Mouse (Mus musculus) gastrocnemius, postnatal 10 days (tissue): ENCODE measurements around the gene Trio. TPM values are rescaled to one million over a fixed set of nuclear protein-coding genes. Genes with fewer than 3 reads are reported as not detected.

ENCODE experiments used
- DNase-seq: peaks from one replicate; pipeline ENCODE4 v3.0.0; 2021; ENCODE audit warnings: mixed read lengths
- total RNA-seq, 2 experiments: library from RNA; stranded (reverse); gene quantifications; 2 replicates each; pipeline ENCODE4 v1.2.3; 2021

Trio gene
- total RNA-seq, 2 experiments from 2014 or later: 56.2 to 79.7 TPM

- DNase-seq: no peak
Observed at GRCm38 (mm10) chr15:27710698-27711097, 314.9 kb downstream of the Trio start.

- no peak for DNase-seq
Observed at GRCm38 (mm10) chr15:27708968-27709612, 316.6 kb downstream of the Trio start.

- DNase-seq: no peak
Observed at GRCm38 (mm10) chr15:27708499-27708898, 317.1 kb downstream of the Trio start.

- DNase-seq: no peak
Observed at GRCm38 (mm10) chr15:27702972-27703313, 322.7 kb downstream of the Trio start.

GRCm38 (mm10) chr15:27702031-27702971, 323.3 kb downstream of the Trio start:
- no peak for DNase-seq

GRCm38 (mm10) chr15:27697632-27698031, 328.0 kb downstream of the Trio start:
- DNase-seq: no peak

GRCm38 (mm10) chr15:27693235-27693634, 332.4 kb downstream of the Trio start:
- no peak for DNase-seq

GRCm38 (mm10) chr15:27692161-27692560, 333.5 kb downstream of the Trio start:
- DNase-seq: no peak

GRCm38 (mm10) chr15:27691213-27691612, 334.4 kb downstream of the Trio start:
- DNase-seq: no peak

GRCm38 (mm10) chr15:27688041-27688651, 337.5 kb downstream of the Trio start:
- no peak for DNase-seq

- DNase-seq: no peak
Observed at GRCm38 (mm10) chr15:27684813-27685212, 340.8 kb downstream of the Trio start.

GRCm38 (mm10) chr15:27683206-27683605, 342.4 kb downstream of the Trio start:
- no peak for DNase-seq

GRCm38 (mm10) chr15:27682619-27683018, 343.0 kb downstream of the Trio start:
- no peak for DNase-seq

GRCm38 (mm10) chr15:27681419-27682187, 344.0 kb downstream of the Trio start, which contains the start of gene Otulinl:
Gene Otulinl (minus strand): TSS chr15:27681579.
- DNase-seq: peak; percentile 91

GRCm38 (mm10) chr15:27680997-27681396, 344.7 kb downstream of the Trio start:
- DNase-seq: no peak

Other genes with a start within 250 kb of the Trio start
- gene Dnah5, start 177.9 kb upstream of the Trio start, total RNA-seq: under 1 TPM; 0.02 to 0.07 TPM